Mouse (Mus musculus): ENCODE results near the gene Gba2. TPM values are rescaled to one million over a fixed set of nuclear protein-coding genes. Genes with fewer than 3 reads are reported as not detected.
"Not testable (repeated sequence)": the region's sequence is repeated elsewhere in the genome, so short reads cannot be mapped to it uniquely, and the experiment has no call there.

Gene Gba2
- 1 to 10 TPM; 6.7 to 9.1 TPM for total RNA-seq (2021)
- long read RNA-seq, experiment 1, transcript Gba2-201 (17 exons, 3,544 nt) = major isoform, 20 of 31 reads
- long read RNA-seq, experiment 1, partial matches to known transcripts = 7 of 31 reads
- long read RNA-seq, experiment 1, other reads (novel, unspliced or antisense) = 3 of 31 reads
- long read RNA-seq, experiment 2, transcript Gba2-201 (17 exons, 3,544 nt) = major isoform, 20 of 22 reads
- long read RNA-seq, experiment 2, partial matches to known transcripts = 1 of 22 reads
- long read RNA-seq, experiment 2, other reads (novel, unspliced or antisense) = 1 of 22 reads

DNA sequence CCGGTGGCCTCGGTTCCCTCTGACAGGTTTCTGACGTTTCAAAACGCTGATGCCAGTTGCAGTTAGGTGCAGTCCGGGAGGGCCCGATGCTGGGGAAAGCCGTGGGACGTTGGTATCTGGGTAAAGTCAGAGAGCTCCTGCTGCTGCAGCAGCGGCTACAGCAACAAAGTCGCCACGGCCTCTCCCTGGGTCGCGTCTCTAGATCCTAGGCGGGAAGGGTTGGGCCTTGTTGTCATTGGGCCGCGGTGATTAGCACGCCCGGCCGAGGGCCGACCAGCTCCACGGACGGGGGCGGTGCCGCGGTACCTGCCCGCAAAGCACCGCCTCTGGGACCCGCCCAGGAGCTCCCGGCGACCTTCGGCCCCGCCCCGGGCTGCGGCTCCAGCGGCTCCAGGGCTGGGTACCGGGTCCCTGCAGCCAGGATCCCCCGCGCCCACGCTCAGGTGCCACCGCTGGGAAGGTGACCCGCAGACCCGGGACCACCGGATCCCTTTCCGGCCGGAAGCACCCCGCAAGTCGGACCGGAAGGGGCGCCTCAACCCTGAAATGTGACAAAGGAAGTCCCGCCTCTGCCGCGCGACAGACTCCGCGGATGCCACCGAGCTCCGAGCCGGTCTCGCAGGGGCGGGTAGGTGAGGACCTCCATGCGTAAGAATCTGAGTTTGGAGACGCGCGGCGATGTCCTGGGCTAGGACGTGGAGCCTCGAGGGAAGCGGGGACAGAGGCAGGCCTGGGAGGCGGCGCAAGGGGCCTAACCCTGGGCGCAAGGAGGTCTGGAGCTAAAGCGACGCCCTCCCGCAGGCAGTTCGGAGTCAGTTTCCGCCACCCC, at the start of gene Gba2, which contains the start of gene Rgp1:
TSS of gene Gba2 (minus strand) at position 498 of the 829 bp plus-strand sequence.
TSS of gene Rgp1 (plus strand) at position 340 of the 829 bp plus-strand sequence.
- peak; percentile 83 for DNase-seq

DNA sequence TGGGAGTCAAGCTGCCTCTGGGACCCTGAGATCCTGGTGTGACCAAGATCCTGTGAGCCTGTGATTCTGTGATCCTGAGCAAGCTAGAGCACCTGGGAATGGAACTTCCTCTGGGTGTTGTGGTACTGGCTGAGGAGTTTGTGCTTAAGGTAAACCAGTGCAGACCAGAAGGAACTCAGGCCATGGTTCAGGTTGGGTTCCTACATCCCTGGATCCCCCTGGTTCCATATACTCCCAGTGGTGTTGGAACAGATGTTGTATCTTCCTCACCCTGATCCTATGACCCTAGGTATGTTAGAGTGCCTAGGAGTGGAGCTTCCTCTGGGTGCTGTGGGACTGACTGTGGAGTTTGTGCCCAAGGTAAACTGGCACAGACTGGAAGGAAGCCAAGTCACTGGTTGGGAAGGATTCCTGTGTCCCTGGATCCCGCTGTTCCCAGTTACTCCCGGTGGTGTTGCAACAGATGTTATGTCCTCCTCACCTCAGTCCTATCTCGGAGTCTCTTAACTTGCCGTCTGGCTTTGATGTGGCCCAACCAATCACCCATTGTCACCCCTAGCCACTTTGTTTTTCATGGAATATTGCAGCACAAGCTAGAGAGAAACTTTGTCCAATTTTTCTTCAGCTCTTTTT, 41.6 kb upstream of the Gba2 start:
- DNase-seq = no peak

DNA sequence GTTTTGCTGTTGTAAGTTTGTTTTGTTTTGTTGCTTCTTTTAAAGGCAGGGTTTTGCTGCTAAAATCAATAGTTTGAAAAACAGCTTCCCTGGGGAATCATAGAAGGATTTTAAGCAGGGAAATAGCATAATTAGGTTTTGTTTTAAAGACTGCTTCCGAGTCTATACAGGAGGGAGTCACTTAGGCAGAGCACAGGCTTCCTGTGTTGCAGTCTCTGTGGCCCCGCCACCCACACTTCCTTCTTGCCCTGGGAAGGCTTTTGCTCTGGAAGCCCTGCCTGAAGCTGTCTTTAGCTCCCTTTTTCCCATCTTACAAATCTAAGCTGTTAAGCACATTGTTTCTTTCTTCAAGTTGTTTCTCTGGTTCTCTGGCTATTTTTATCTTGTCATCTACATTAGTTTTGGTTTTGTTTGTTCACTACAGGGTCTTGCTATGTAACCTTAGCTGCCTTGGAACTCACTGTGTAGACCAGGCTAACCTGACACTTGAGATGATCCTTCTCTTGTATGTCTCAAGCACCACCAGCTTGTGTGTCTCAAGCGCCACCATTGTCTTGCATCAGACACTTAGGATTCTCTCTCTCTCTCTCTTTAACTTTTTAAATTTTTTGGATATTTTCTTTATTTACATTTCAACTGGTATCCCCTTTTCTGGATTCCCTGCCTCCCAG, 34.5 kb upstream of the Gba2 start:
- no peak for DNase-seq

DNA sequence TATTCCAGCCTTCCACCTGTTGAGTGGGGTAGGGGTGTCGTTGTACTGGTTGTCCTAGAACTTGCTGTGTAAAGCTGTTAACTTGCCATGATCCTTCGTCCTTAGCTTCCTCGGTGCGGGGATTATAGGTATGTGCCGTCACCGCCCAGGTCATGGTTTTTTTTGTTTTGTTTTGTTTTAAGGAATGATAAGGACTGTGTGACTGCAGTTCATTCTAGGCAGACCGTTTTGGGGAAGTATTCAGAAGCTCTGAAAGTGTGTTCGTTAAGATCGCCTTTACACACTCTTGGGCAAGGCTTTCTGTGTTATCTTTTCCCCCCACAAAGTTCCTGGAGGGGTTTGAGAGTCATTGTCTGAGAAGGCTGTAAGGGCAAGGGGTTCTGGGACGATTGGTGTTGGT, 33.9 kb upstream of the Gba2 start:
- DNase-seq = no peak

DNA sequence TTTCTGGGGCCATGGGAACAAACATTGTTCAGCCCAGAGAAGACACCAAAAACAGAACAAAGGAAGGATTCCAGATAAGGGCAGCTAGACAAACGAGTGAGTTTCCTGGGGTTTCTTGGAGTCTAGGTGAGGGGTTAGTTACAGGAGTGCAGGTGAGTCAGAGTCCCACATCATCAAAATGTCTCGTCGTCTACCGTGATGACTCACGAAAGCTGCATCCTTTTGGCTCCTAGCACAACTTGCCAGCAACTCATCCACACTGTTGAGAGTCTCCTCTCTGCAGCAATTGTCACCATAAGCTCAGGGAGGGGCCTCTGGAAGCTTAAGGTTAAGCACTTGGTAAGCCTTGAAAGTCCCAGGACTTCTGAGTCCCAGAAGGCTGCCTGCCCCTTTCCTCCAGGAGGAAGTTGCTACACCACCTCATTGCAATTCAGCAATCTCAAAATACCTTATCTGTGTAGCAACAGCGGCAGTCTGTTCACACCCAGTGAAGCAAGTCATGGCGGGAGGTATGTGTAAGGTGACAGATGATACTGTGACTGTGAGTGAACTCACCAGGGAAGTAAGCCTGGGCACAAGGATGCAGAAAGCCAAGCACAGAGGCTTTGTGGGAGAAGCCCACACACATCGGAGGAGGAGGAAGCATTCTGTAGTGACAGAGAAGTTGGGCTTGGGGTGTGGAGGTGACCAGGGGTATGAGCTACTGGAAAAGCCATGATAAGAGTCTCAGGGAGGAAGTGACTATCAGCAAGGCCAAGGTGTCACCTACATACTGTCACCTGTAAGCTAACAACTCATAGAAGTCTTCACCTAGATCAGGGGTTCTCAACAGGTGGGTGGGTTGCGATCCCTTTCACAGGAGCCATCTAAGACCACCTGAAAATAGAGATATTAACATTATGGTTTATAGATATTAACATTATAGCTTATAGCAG, 26.3 kb upstream of the Gba2 start:
- DNase-seq = no peak

DNA sequence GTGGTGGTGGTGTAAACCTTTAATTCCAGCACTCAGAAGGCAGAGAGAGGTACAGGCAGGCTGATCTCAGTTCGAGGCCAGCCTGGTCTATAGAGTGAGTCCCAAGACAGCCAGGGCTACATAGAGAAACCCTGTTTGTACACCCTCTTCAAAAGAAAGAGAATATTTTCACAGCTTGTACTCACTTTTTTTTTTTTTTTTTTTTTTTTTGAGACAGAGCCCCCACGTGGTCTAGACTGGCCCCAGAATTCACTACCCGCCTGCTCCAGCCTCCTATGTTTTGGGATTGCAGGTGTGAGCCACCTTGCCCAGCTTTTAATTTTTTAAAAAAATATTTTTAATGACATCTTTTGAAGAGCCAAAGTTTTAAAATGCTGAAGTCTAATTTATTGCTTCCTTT, 25.4 kb upstream of the Gba2 start:
- DNase-seq = no peak

DNA sequence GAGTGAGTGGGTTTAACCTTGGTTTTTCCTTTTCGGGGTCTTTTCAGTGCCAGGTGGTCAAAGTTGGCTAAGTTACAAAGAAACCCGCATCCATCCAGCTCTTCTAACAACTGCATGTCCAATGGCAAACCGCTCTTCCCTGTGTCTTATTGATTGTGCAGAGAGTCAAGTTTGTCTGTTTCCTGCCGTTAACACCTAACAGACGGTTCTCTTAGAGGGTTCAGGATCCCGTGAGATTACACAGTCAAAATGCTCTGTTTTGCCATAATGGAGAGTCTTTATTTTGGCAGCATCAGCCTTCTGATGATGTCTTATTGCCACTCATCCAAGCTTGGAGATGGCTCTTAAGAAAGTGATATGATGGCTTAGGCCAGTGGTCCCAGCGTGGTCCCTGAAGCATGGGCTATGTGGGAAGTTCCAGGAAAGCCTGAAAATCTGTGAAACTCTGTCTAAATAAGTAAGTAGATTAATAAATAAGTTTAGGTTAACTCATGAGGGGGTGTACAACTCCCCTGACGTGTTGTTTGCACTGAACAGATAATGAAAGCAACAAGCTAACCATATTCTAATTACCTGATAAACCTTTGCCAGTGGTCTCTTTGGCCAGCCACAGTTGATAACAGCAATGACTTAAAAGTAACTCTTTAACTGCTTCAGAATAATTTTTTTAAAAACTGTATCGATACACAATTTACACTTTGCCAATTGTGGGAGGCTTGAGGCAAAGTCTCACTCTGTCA, 21.7 kb upstream of the Gba2 start:
- DNase-seq = no peak

DNA sequence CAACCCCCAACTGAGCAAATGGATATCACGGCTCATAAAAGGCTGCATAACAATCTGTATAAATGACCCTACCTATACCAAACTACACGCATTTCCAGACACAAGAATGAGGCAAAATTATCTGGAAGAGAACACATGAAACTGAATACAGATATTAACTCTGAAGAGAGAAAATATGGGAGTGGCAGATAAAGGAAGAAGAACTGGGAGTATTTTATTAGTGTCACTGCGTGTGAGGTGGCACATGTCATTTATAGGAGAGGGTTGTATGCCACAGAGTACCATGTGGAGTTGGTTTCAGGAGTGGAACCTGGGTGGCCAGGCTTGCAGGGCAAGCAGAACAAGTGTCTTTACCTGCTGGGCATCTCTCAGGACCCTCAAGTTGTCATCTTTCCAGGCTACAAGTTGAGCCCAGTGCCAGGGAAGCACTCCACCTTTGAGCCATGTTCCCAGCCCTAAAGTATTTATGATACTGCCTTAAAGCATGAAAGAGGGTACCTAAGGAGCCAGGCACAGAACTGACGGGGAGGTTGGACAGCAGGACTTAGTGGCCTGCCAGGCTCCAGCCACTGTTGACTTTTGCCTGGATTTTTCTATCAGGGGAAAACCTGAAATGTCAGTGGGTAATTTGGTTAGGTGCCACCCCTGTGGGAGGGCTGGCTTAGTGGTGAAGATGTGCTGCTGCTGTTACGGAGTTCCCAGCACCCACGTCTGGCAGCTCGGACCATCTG, 20.1 kb upstream of the Gba2 start:
- no peak for DNase-seq

DNA sequence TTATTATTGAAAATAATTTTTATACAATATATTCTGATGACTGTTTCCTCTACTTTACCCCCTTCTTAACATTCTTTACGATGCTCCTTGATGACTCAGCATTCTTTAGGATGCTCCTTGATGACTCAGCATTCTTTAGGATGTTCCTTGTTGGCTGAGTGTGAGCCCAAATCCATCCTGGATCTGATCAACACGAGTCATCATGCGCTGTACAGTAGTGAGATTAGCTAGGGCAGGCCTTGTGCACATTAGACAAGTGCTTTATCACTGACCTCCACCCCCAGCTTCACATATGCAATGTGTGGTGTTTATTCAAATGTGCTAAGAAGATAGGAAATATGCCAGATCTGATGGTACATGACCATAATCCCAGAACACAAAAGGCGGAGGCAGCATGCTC, 19.5 kb upstream of the Gba2 start:
- DNase-seq = no peak

DNA sequence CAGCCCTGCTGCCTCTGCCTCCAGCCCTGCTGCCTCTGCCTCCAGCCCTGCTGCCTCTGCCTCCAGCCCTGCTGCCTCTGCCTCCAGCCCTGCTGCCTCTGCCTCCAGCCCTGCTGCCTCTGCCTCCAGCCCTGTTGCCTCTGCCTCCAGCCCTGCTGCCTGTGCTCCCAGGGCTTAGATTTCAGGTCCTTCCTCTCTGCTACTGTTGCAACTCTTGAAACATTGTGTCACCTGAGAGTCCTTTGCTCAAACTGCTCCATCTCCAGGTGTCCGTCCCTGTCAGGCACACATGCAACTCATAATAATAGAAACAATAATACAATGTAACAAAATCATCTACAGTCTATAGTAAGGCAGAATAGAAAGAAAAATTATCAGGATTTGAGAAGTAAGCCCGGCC, 17.9 kb upstream of the Gba2 start:
- DNase-seq = not testable (repeated sequence)

DNA sequence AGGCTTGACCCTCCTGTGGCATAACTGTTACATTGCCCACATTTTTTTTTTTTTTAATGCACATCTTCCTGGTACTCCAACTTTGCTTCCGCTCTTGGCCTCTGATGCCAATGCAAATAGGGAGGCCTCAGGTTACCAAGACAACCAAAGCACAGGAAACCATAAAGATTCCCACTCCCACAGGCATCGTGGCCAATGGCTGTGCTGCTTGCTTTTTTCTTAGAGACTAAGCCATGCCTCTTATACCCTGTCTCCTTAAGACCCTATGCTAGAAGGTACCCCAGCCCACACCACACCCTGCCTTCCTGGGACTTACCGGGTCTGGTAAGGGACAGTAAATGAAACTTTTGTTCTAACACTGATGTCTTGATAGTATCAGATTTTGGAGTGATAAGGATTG, 14.8 kb upstream of the Gba2 start:
- no peak for DNase-seq

DNA sequence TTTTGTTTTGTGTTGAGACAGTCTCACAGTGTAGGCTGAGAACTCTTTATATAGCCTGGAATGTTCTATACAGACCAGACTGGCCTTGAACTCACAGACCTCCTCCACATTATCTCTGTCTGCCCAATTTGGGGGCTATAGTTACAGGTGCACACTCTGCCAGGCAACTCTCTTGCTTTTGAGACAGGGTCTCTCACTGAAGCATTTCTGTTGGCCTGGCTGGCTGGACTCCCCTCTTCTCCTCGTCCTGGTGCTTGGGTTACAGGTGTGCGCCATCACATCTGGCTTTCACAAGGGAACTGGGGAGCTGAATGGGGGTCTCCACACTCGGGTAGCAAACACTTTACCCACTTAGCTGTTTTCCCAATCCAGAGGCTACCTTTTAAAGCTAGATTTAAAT, 13.3 kb upstream of the Gba2 start:
- no peak for DNase-seq

DNA sequence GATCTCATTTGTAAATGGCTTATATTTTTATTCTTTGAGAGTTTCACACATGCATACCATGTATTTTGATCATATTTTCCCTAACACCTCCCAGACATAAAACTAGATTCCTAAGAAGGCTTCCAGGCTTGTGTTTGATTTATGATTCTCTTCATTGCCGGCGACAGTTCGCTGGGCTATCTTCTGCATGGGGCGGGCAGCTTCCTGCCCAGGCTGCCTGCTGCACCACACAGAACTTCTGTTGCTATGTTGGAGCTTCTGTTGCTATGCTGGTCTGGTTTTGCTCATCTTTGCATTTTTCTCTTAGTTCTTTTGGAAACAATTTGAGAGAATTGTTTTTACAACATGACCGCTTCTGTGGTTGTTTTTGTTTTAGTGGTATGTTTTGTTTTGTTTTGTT, 12.9 kb upstream of the Gba2 start:
- no peak for DNase-seq

DNA sequence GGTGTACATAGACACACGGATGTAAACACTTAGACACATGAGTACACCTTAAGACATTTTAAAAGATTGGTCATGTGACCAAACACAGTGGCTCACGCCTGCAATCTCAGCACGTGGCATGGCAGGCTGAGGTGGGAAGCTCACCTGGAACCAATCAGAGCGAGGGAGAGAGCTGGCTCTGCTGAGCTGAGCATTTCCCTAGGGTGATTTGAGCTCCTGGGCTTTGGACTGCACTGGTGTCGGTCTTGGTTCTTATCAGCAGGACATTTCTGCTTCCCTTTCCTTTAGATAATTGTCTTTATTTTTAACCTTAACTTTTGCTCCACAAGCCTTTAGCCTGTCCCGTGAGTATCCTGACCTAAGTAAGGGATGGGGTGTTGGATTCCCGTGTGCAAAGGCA, 9.0 kb upstream of the Gba2 start:
- DNase-seq = no peak

DNA sequence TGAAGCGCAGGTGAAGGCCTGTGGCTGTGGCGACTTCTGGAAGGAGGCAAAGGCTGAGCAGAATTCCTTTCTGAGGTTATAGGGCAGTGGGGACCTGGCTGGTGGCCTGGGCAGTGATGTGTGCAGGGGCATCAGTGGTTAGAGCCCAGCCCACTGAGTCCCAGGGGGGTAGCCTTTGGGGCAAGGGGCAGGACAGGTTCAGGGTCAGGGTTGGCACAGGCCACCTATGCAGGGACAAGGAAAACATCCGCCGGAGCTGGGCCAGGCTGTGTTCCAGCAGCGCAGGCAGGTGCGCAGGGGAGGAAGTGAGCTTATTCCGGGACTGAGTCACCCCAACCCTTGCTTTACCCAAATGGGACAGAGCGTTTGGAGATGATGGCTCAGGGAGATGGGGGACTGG, 7.7 kb upstream of the Gba2 start:
- no peak for DNase-seq

DNA sequence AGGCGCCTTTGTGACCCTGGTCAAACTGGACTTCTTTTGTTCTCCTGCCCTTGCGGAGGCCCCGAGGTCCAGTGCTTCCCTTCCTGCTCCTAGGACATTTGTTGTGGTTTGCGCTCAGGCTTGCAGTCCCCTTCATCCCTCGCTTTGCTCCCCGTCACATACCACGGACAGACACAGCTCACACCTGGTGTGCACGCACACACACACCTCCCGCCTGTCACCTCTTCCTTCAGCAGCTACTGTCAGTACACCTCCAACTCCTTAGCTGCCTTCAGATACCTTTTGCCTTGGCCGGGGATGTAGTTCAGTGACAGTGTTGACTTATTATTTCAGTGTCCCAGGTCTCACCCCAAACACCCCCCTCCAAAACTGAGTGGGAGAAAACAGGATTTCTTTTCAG, 7.0 kb upstream of the Gba2 start:
- no peak for DNase-seq

DNA sequence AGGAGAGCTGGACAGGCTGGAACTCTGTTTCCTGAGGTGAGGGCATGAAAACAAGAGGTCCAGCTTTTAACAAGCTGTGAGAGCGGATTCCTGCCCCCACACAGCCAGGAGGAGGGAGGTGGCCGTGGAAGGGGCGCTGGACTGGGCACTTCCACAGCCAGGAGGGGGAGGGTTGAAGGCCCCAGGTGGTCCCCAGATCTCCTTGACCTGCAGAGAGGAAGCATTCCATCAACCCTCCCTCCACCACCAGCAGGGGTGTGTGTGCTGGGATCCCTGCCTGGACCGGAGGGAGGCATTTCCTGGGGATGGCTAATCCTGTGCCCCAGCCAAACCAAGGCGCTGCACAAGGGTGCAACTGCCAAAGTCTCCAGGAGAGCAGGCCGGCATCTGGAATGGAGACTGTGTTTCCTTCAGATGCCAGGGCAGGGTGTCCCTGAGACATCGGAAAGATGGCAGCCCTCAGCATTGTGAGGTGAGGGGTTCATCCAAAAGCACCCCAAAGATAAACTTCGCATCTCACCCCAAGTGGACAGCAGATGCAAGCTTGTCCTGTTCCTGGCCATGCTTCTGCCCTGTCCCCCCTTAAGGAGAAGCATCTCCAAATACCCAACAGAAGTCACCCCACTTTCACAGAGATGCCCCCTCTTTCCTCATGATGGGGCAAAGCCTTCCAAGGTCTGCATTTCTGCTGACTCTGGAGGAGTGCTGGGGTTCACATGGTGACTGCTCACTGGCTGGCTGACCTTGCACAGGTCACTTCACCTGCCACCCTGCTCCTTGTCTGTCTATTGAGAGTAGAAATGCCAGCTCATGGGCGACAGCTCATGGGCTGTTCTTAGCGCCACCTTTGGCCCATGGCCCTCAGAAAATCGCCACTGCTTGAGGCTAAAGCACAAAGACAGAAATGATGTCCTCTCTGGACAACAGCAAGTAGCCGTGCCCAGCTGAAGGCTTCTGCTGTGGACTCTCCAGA, 6.1 kb upstream of the Gba2 start, which contains the start of gene Msmp:
TSS of gene Msmp (minus strand) at position 51 of the 973 bp plus-strand sequence.
- no peak for DNase-seq

DNA sequence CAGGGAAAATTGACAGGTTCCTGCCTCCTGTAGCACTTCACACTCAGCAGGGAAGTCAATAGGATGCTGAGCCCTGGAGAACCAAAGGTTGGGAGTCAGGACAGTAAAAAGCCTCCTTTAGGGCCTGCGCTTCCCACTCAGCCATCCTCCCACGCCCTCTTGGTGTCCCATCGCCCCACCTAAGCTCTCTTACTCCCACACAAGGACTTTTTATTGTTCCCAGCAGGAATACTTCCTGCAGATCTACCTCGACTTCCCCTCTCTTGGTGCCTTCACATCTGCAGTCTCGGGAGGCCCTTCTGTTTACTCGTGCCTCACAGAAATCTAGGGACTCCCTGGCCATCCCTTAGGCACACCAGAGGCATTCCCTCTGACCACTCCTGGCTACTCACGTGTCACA, 4.7 kb upstream of the Gba2 start:
- DNase-seq = no peak

DNA sequence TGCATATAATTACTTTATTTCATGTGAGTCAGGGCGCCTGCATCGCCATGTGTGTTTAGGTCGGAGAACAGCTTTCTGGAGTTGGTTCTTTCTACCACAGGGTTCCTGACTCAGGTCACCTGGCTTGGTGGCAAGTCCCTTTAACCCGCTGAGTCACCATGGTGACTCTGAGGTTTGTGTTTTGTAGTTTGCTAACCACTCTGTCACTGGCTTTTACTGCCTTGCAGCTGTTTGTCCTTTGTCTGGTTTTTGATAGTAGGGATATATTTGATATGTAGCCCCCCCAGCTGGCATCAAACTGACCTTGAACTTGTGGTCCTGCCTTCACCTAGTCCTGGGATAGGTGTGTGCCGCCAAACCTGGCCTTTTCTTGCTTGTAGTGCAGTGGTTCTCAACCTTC, 3.6 kb upstream of the Gba2 start:
- DNase-seq = no peak
